Mouse (Mus musculus): ENCODE results near the gene 1700019D03Rik. TPM values are rescaled to one million over a fixed set of nuclear protein-coding genes. Genes with fewer than 3 reads are reported as not detected.

1700019D03Rik gene
- polyA plus RNA-seq (2015; fragmentation: Nextera tagmentation; extraction: Ambion mirVana), result 1.6 TPM in 2 replicates

- no peak within 1 kb of the TSS for H3K4me3 ChIP-seq
- no peaks in the 10 kb centered on the region for H3K27me3 ChIP-seq (replicated peaks)
- H3K4me2 ChIP-seq, result no peak within 1 kb of the TSS
- no peaks in the 10 kb centered on the region for H3K9me3 ChIP-seq
- no peaks in the 10 kb centered on the region for H3K4me1 ChIP-seq
- ATAC-seq (ENCODE audit: extremely low read depth, insufficient number of reproducible peaks, low FRiP score, low TSS enrichment), result no peak
- H3K36me3 ChIP-seq, result no peaks in the 10 kb centered on the region
- no peak within 1 kb of the TSS for H3K27ac ChIP-seq (replicated peaks)
- 53% methylated on average over 5 of the region's 5 CpGs for WGBS
- no peak within 1 kb of the TSS for H3K9ac ChIP-seq
Observed at GRCm38 (mm10) chr1:53020079-53020478, at the start of gene 1700019D03Rik. Gene 1700019D03Rik (minus strand): TSS chr1:53020179.

GRCm38 (mm10) chr1:53063921-53064320 lies 43.9 kb upstream of the 1700019D03Rik start:
- Histone ChIP-seq H3K4me3 (no peak overlapping the region), H3K36me3 (no peaks in the 10 kb centered on the region), H3K27me3 (replicated peaks) (no peaks in the 10 kb centered on the region), H3K4me1 (peaks cover 26% of the 10 kb centered on the region), H3K27ac (replicated peaks) (no peak overlapping the region), H3K4me2 (no peak overlapping the region), H3K9me3 (no peaks in the 10 kb centered on the region), H3K9ac (no peak overlapping the region)
- WGBS, result 81% methylated on average over 4 of the region's 4 CpGs
- no peak for ATAC-seq (ENCODE audit: extremely low read depth, insufficient number of reproducible peaks, low FRiP score, low TSS enrichment)

GRCm38 (mm10) chr1:53061871-53062608 lies 42.1 kb upstream of the 1700019D03Rik start:
- 49% methylated on average over 13 of the region's 13 CpGs for WGBS
- Histone ChIP-seq H3K27me3 (replicated peaks) (no peaks in the 10 kb centered on the region), H3K9me3 (no peaks in the 10 kb centered on the region), H3K4me1 (peaks cover 26% of the 10 kb centered on the region), H3K9ac (no peak overlapping the region), H3K4me3 (no peak overlapping the region), H3K36me3 (no peaks in the 10 kb centered on the region), H3K27ac (replicated peaks) (no peak overlapping the region), H3K4me2 (peak overlapping the region; percentile 4)
- ATAC-seq (ENCODE audit: extremely low read depth, insufficient number of reproducible peaks, low FRiP score, low TSS enrichment), result no peak

GRCm38 (mm10) chr1:53061340-53061739 lies 41.4 kb upstream of the 1700019D03Rik start, which contains the start of gene Mstn:
Gene Mstn (plus strand): TSS chr1:53061640.
- Histone ChIP-seq H3K4me2 (peak within 1 kb of the TSS; percentile 29), H3K36me3 (no peaks in the 10 kb centered on the region), H3K9me3 (no peaks in the 10 kb centered on the region), H3K27me3 (replicated peaks) (no peaks in the 10 kb centered on the region), H3K4me3 (no peak within 1 kb of the TSS), H3K4me1 (peaks cover 26% of the 10 kb centered on the region), H3K9ac (peak within 1 kb of the TSS; percentile 62; the same call in 1 of the 2 replicates), H3K27ac (replicated peaks) (peak within 1 kb of the TSS; percentile 56; the same call in 1 of the 2 replicates)
- ATAC-seq (ENCODE audit: extremely low read depth, insufficient number of reproducible peaks, low FRiP score, low TSS enrichment), result no peak
- 43% methylated on average over 6 of the region's 6 CpGs for WGBS

- H3K4me2 ChIP-seq, result peak overlapping the region; percentile 29
- no peak overlapping the region for H3K4me3 ChIP-seq
- 39% methylated on average over 8 of the region's 8 CpGs for WGBS
- no peaks in the 10 kb centered on the region for H3K27me3 ChIP-seq (replicated peaks)
- peak overlapping the region; percentile 62; the same call in 1 of the 2 replicates for H3K9ac ChIP-seq
- H3K4me1 ChIP-seq, result peaks cover 26% of the 10 kb centered on the region
- H3K9me3 ChIP-seq, result no peaks in the 10 kb centered on the region
- H3K27ac ChIP-seq (replicated peaks), result peak overlapping the region; percentile 56; the same call in 1 of the 2 replicates
- H3K36me3 ChIP-seq, result no peaks in the 10 kb centered on the region
- no peak for ATAC-seq (ENCODE audit: extremely low read depth, insufficient number of reproducible peaks, low FRiP score, low TSS enrichment)
Observed at GRCm38 (mm10) chr1:53060499-53060898, 40.5 kb upstream of the 1700019D03Rik start.

DNA sequence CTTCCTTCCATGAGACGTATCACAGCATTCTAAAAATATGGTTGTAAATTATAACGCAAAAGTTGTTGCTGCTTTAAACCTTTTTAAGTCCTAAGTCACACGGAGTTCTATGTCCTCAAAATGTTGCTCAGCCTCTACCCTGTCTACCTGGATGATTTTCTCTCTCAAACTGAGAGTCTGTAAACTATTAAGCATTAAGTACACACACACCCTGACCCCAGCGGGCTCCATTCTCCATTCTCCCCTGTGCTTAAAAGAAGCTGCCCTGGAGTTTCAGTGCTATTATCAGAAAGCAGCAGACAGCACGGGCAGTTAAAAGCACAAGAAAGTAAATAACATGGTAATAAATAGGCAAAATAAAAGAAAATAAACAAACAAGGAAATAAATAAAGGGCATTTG lies 39.1 kb upstream of the 1700019D03Rik start:
- WGBS, result 84% methylated on average over 5 of the region's 5 CpGs
- H3K9me3 ChIP-seq, result no peaks in the 10 kb centered on the region
- no peak for ATAC-seq (ENCODE audit: extremely low read depth, insufficient number of reproducible peaks, low FRiP score, low TSS enrichment)
- no peak overlapping the region for H3K4me3 ChIP-seq
- no peaks in the 10 kb centered on the region for H3K36me3 ChIP-seq
- H3K27ac ChIP-seq (replicated peaks), result no peak overlapping the region
- no peak overlapping the region for H3K4me2 ChIP-seq
- no peak overlapping the region for H3K9ac ChIP-seq
- no peaks in the 10 kb centered on the region for H3K27me3 ChIP-seq (replicated peaks)
- peaks cover 26% of the 10 kb centered on the region for H3K4me1 ChIP-seq

- ATAC-seq (ENCODE audit: extremely low read depth, insufficient number of reproducible peaks, low FRiP score, low TSS enrichment), result no peak
- H3K36me3 ChIP-seq, result no peaks in the 10 kb centered on the region
Observed at GRCm38 (mm10) chr1:53053087-53054022, 33.4 kb upstream of the 1700019D03Rik start.

GRCm38 (mm10) chr1:53049763-53050427 lies 29.9 kb upstream of the 1700019D03Rik start:
- H3K4me2 ChIP-seq, result no peak overlapping the region
- no peak overlapping the region for H3K27ac ChIP-seq (replicated peaks)
- H3K4me1 ChIP-seq, result no peaks in the 10 kb centered on the region
- 74% methylated on average over 8 of the region's 8 CpGs for WGBS
- no peak overlapping the region for H3K9ac ChIP-seq
- H3K36me3 ChIP-seq, result no peaks in the 10 kb centered on the region
- no peaks in the 10 kb centered on the region for H3K27me3 ChIP-seq (replicated peaks)
- no peaks in the 10 kb centered on the region for H3K9me3 ChIP-seq
- no peak overlapping the region for H3K4me3 ChIP-seq
- ATAC-seq (ENCODE audit: extremely low read depth, insufficient number of reproducible peaks, low FRiP score, low TSS enrichment), result no peak

More at GRCm38 (mm10) chr1:53053087-53054022, 33.4 kb upstream of the 1700019D03Rik start:
- Histone ChIP-seq H3K9me3 (no peaks in the 10 kb centered on the region), H3K9ac (no peak overlapping the region), H3K4me1 (no peaks in the 10 kb centered on the region), H3K27me3 (replicated peaks) (no peaks in the 10 kb centered on the region), H3K4me3 (no peak overlapping the region), H3K4me2 (no peak overlapping the region), H3K27ac (replicated peaks) (no peak overlapping the region)
- WGBS, result 34% methylated on average over 9 of the region's 9 CpGs

- no peak for ATAC-seq (ENCODE audit: extremely low read depth, insufficient number of reproducible peaks, low FRiP score, low TSS enrichment)
- no peaks in the 10 kb centered on the region for H3K36me3 ChIP-seq
- no peaks in the 10 kb centered on the region for H3K9me3 ChIP-seq
- H3K4me2 ChIP-seq, result no peak overlapping the region
- H3K27me3 ChIP-seq (replicated peaks), result no peaks in the 10 kb centered on the region
- WGBS, result 40% methylated on average over 5 of the region's 5 CpGs
- no peak overlapping the region for H3K9ac ChIP-seq
- no peak overlapping the region for H3K27ac ChIP-seq (replicated peaks)
- H3K4me3 ChIP-seq, result no peak overlapping the region
- H3K4me1 ChIP-seq, result 0 out of 2 replicates have a peak, but pooled peaks cover 3% of the 10 kb centered on the region
Observed at GRCm38 (mm10) chr1:53037443-53037871, 17.5 kb upstream of the 1700019D03Rik start.

DNA sequence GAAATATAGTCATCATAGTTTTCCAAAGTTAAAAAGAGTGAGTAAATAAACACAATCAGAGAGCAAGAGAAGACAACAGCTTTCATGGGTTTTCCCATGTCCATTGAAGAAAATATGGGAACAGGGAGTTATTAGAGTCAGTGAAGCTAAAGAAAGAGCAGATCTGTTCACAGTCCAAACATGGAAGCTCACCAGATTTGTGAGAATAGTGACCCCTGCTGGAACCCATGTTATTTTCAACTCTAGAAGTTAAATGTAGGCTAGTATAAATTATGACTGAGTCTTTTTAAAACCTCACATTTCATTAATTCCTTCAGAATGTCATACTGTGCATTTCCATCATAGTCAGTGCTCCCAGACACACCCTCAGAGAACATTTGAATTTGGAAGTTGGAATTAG lies 12.6 kb upstream of the 1700019D03Rik start:
- Histone ChIP-seq H3K4me2 (no peak overlapping the region), H3K27ac (replicated peaks) (no peak overlapping the region), H3K27me3 (replicated peaks) (no peaks in the 10 kb centered on the region), H3K9me3 (no peaks in the 10 kb centered on the region), H3K4me3 (no peak overlapping the region), H3K36me3 (no peaks in the 10 kb centered on the region), H3K9ac (no peak overlapping the region), H3K4me1 (0 out of 2 replicates have a peak, but pooled peaks cover 3% of the 10 kb centered on the region)
- ATAC-seq (ENCODE audit: extremely low read depth, insufficient number of reproducible peaks, low FRiP score, low TSS enrichment), result no peak

Data from heart, embryonic 13.5 days (tissue).